Mouse (Mus musculus): ENCODE measurements around the gene Htr6.

GRCm38 (mm10) chr4:139046354-139046753 is 29.0 kb downstream of the Htr6 start:
- TF ChIP-seq CTCF (IDR thresholded peaks at IDR 0.05; ENCODE audit: borderline replicate concordance, extremely low read depth, insufficient read depth, insufficient read length) (no peak), POLR2A (IDR thresholded peaks at IDR 0.05; ENCODE audit: borderline replicate concordance, extremely low read depth, insufficient read depth, insufficient read length, poor library complexity, severe bottlenecking) (no peak)
